Mouse (Mus musculus): Measurements from ENCODE around the gene Tmcc2. TPM values are rescaled to one million over a fixed set of nuclear protein-coding genes. Genes with fewer than 3 reads are reported as not detected.

Gene Tmcc2
- 0.24 to 0.87 TPM (median 0.66 TPM) in 4 replicates for total RNA-seq (2023; ENCODE audit: inconsistent age)

GRCm38 (mm10) chr1:132390691-132391579 lies at the start of gene Tmcc2:
TSS of gene Tmcc2 (minus strand) at chr1:132391281.

GRCm38 (mm10) chr1:132417319-132418251 lies 26.5 kb upstream of the Tmcc2 start, which contains the start of gene Dstyk:
TSS of gene Dstyk (plus strand) at chr1:132417555.

GRCm38 (mm10) chr1:132315889-132316624 lies 75.0 kb downstream of the Tmcc2 start, which contains the start of gene Nuak2:
TSS of gene Nuak2 (plus strand) at chr1:132316126.

Other genes with a start within 250 kb of the Tmcc2 start
- not detected in 4 replicates for gene Lemd1, start 199.8 kb downstream of the Tmcc2 start, total RNA-seq (2023; ENCODE audit: inconsistent age)
- not detected in 4 replicates for gene AC124108.1, start 199.8 kb downstream of the Tmcc2 start, total RNA-seq (2023; ENCODE audit: inconsistent age)
- gene Gm10188, start 161.5 kb downstream of the Tmcc2 start, total RNA-seq (2023; ENCODE audit: inconsistent age), result not detected in 4 replicates
- 0.12 to 0.13 TPM (median 0.12 TPM) in 3 of 4 replicates, not detected in the other for gene Klhdc8a, start 92.7 kb downstream of the Tmcc2 start, total RNA-seq (2023; ENCODE audit: inconsistent age)
- gene Nuak2, start 75.2 kb downstream of the Tmcc2 start, total RNA-seq (2023; ENCODE audit: inconsistent age), result 119 to 125 TPM (median 122 TPM) in 4 replicates
- gene Dstyk, start 26.3 kb upstream of the Tmcc2 start, total RNA-seq (2023; ENCODE audit: inconsistent age), result 21.6 to 26.0 TPM (median 24.0 TPM) in 4 replicates
- gene Rbbp5, start 86.1 kb upstream of the Tmcc2 start, total RNA-seq (2023; ENCODE audit: inconsistent age), result 51.6 to 66.4 TPM (median 52.5 TPM) in 4 replicates
- gene Tmem81, start 114.9 kb upstream of the Tmcc2 start, total RNA-seq (2023; ENCODE audit: inconsistent age), result 11.5 to 13.3 TPM (median 12.3 TPM) in 4 replicates
- 7.8 to 14.7 TPM (median 12.6 TPM) in 4 replicates for gene Cntn2, start 152.0 kb upstream of the Tmcc2 start, total RNA-seq (2023; ENCODE audit: inconsistent age)

Measured in B cell, adult (primary cell).